Mouse (Mus musculus): ENCODE measurements around the gene Mllt10.

DNA sequence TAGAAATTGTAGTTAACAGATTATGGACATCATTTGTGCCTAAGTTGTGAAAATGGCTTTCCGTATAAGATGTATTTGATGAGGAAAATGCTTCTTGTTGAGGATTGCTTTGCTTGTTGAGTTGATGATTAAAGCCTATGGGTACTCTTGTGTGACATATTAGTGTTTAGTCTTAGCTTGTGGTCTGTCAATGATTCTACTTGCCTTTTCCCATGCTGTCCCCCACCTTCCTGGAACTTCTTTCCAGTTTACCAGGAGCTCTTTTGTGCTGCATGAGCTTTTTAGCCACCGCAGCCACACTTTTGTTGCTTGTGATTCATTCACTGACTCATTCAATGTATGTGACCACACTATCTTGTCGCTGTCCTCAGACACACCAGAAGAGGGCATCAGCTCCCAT is 53.2 kb downstream of the Mllt10 start:
- TF ChIP-seq CTCF (IDR thresholded peaks at IDR 0.05; ENCODE audit: low read depth) (0 out of 2 replicates have a peak, but pooled peaks have one; percentile 2), EP300 (IDR thresholded peaks at IDR 0.05; ENCODE audit: low read depth) (no peak)

Data from liver, embryonic 14.5 days (tissue).